Mouse (Mus musculus): ENCODE data around the gene Mark1.

- TF ChIP-seq CTCF (IDR thresholded peaks at IDR 0.05) (no peak), EP300 (IDR thresholded peaks at IDR 0.05) (no peak)
These were observed 87.0 kb downstream of the Mark1 start for GRCm38 (mm10) chr1:184912336-184912735.
